In the genomic region with DNA sequence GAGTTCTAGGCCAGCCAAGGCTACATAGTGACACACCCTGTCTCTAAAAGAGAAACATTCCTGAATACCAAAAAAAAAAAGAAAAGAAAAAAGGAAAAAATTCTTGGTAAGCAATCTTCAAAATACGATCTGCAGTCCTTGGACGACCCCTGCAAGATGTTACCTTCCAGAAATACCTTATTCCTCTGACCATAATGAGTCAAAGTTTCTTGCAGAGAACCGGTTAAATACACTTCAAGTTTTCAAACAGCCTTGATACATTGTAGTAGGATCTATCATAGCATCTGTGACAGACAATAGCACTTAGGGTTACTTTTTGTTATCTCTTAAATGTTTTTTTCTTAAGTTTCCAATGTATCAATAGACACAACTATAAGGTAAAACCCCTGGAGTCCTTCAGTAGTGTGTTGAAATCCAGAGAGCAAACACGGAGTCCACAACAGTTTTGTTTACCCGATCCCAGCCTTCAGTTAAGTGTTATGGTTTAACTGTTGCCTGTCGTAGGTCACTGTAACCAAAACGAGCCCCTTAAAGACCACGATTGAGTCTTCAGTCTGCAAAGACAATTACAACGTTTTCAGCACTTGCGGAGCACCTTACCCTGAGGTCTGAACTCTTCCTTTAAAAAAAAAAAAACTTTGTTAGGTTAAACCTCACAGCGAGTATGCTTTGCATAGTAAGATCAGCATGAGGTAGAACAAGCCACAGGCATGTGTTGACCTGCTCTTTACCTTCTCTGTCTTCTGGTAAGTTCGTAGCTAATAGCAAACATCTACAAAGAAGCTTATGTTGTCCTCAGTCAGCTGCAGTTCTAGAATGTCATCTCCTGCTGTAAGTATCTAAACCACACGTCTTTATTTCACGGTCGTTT, we compare ENCODE assay signal across 8 mouse cellular contexts. TPM values are rescaled to one million over a fixed set of nuclear protein-coding genes. Genes with fewer than 3 reads are reported as not detected.
DNase-seq lines count a peak whose midpoint lies in the region; ATAC-seq and TF ChIP-seq lines count a peak whose summit lies in the region.

No protein-coding gene starts in this region.

- no peak for ATAC-seq in intestine, embryonic 14.5 days (replicated peaks; ENCODE audit: low FRiP score, low TSS enrichment, low read depth)
- ATAC-seq in neural tube, embryonic 15.5 days (ENCODE audit: low FRiP score) = no peak
- no peak for ATAC-seq in granulocyte monocyte progenitor cell, adult 5-6 weeks (replicated peaks; ENCODE audit: poor library complexity, severe bottlenecking)

- H3K9me3 ChIP-seq in intestine, embryonic 14.5 days (ENCODE audit: control insufficient read depth, low read length) = no peaks in the 10 kb centered on the region
- H3K9me3 ChIP-seq in neural tube, embryonic 15.5 days (replicated peaks) = no peaks in the 10 kb centered on the region

- peak overlapping the region; percentile 98 for H3K4me3 ChIP-seq in liver, adult 2 months (ENCODE audit: insufficient read depth, low read depth, low read length)
- H3K4me3 ChIP-seq in intestine, embryonic 14.5 days (ENCODE audit: low read depth, low read length) = peak overlapping the region; percentile 95
- peak overlapping the region; percentile 82 for H3K4me3 ChIP-seq in neural tube, embryonic 15.5 days (replicated peaks)

- 22% methylated on average over 15 of the region's 15 CpGs for WGBS in liver, adult 2 months
- 32% methylated on average over 15 of the region's 15 CpGs for WGBS in intestine, embryonic 14.5 days
- 48% methylated on average over 15 of the region's 15 CpGs for WGBS in neural tube, embryonic 15.5 days

- H3K9ac ChIP-seq in liver, adult 2 months (ENCODE audit: low read depth, low read length) = peak overlapping the region; percentile 73
- peak overlapping the region; percentile 97 for H3K9ac ChIP-seq in intestine, embryonic 14.5 days (ENCODE audit: low read length)
- H3K9ac ChIP-seq in neural tube, embryonic 15.5 days (replicated peaks) = peak overlapping the region; percentile 93

- TF ChIP-seq POLR2A in liver, adult 2 months (IDR thresholded peaks at IDR 0.05; ENCODE audit: extremely low read depth, insufficient read depth, low read length) = no peak

- peak overlapping the region; percentile 76 for H3K27ac ChIP-seq in liver, adult 2 months (replicated peaks; ENCODE audit: insufficient read depth, low read depth, low read length)
- H3K27ac ChIP-seq in intestine, embryonic 14.5 days (ENCODE audit: low read depth) = peak overlapping the region; percentile 99
- peak overlapping the region; percentile 98 for H3K27ac ChIP-seq in neural tube, embryonic 15.5 days (replicated peaks)

- 0 out of 2 replicates have a peak, but pooled peaks cover 2% of the 10 kb centered on the region for H3K36me3 ChIP-seq in liver, adult 2 months (ENCODE audit: control insufficient read depth, insufficient read depth, low read length)
- H3K36me3 ChIP-seq in intestine, embryonic 14.5 days (ENCODE audit: control insufficient read depth, insufficient read depth, low read length) = 0 out of 2 replicates have a peak, but pooled peaks cover 5% of the 10 kb centered on the region
- no peaks in the 10 kb centered on the region for H3K36me3 ChIP-seq in neural tube, embryonic 15.5 days

- TF ChIP-seq CTCF in liver, adult 2 months (IDR thresholded peaks at IDR 0.05; ENCODE audit: low read depth, low read length) = no peak

- H3K79me2 ChIP-seq in liver, adult 2 months (ENCODE audit: control insufficient read depth, insufficient read depth, low read length) = no peaks in the 10 kb centered on the region; the same call in 1 of the 2 replicates

- H3K4me2 ChIP-seq in intestine, embryonic 14.5 days (ENCODE audit: low read length) = peak overlapping the region; percentile 56
- peak overlapping the region; percentile 61 for H3K4me2 ChIP-seq in neural tube, embryonic 15.5 days

- peak; percentile 82 for DNase-seq in liver, adult 2 months (ENCODE audit: extremely low read depth, low read depth, low spot score)
- DNase-seq in liver = no peak
- DNase-seq in embryo, embryonic 11.5 days (ENCODE audit: low read depth, low spot score) = peak; percentile 3
- no peak for DNase-seq in intestine, embryonic 14.5 days (ENCODE audit: low spot score)
- DNase-seq in layer of hippocampus, adult 8-10 months (ENCODE audit: low spot score in 2 of 2) = no peak
- DNase-seq in natural killer cell, adult 2 months (ENCODE audit: low spot score in 2 of 2) = no peak

- H3K4me1 ChIP-seq in liver, adult 2 months (ENCODE audit: control insufficient read depth, insufficient read depth, low read length) = peaks cover 7% of the 10 kb centered on the region
- H3K4me1 ChIP-seq in intestine, embryonic 14.5 days (replicated peaks; ENCODE audit: control insufficient read depth, insufficient read depth, low read length) = peaks cover 15% of the 10 kb centered on the region
- peaks cover 23% of the 10 kb centered on the region for H3K4me1 ChIP-seq in neural tube, embryonic 15.5 days

- H3K27me3 ChIP-seq in liver, adult 2 months (ENCODE audit: control insufficient read depth, insufficient read depth, low read length) = no peaks in the 10 kb centered on the region
- no peaks in the 10 kb centered on the region for H3K27me3 ChIP-seq in intestine, embryonic 14.5 days (replicated peaks; ENCODE audit: control insufficient read depth, insufficient read depth, low read length)
- no peaks in the 10 kb centered on the region for H3K27me3 ChIP-seq in neural tube, embryonic 15.5 days (replicated peaks)

RNA-seq across cellular contexts. Expression of gene Phf3, which starts 0.8 kb away (rescaled TPM):
- 41.4 and 48.5 TPM in 2 replicates for total RNA-seq in liver, adult 2 months (2014; rRNA removed)
- 11.7 and 14.2 TPM in 2 replicates for polyA plus RNA-seq in liver, adult 2 months (2012; rRNA removed)
- 41.6 and 51.5 TPM in 2 replicates for polyA plus RNA-seq in intestine, embryonic 14.5 days (2014; fragmentation: Nextera tagmentation; extraction: Ambion mirVana)
- 37.1 and 40.2 TPM in 2 replicates for polyA plus RNA-seq in neural tube, embryonic 15.5 days (2015; fragmentation: Nextera tagmentation; extraction: Ambion mirVana)
- 10 to 100 TPM; 83.0 to 97.8 (median 87.2) TPM for total RNA-seq in layer of hippocampus, adult 8-10 months (2022)
- total RNA-seq in granulocyte monocyte progenitor cell, adult 5-6 weeks (2014; fragmentation: Nextera tagmentation) = 59.3 and 66.5 TPM in 2 replicates
- total RNA-seq in granulocyte monocyte progenitor cell, adult 5-6 weeks (2017) = 90.2 and 138 TPM in 2 replicates

Comparison
In these comparisons a context has a peak if more than half of its experiments do, and no peak if none do; other contexts are left out.
1. DNase-seq: peak in liver, adult 2 months (single experiment) and embryo, embryonic 11.5 days (single experiment); none in liver (single experiment), intestine, embryonic 14.5 days (single experiment), layer of hippocampus, adult 8-10 months (0 of 2) and natural killer cell, adult 2 months (0 of 2).
2. Peak in every context shown above with its lines, with median percentiles within 50 percentile points of each other: H3K27ac ChIP-seq, H3K4me3 ChIP-seq and H3K9ac ChIP-seq.